Mouse (Mus musculus) forebrain, postnatal 0 days (tissue): ENCODE measurements around the gene Utp11. TPM values are rescaled to one million over a fixed set of nuclear protein-coding genes. Genes with fewer than 3 reads are reported as not detected.

Experiments used
- ATAC-seq: fragments of 200-750 bp; cut with Nextera tagmentation; 2 replicates; pipeline ENCODE4 v1.8.0; 2017; ENCODE audit warnings: mild to moderate bottlenecking, moderate library complexity
- DNase-seq: peaks from one replicate; pipeline ENCODE4 v3.0.0-alpha.2; 2015
- H3K27ac ChIP-seq: fragments of 300-500 bp; sonication (generic); 2 replicates; pipeline ENCODE4 v1.5.1; 2014; ENCODE audit warnings: low read depth, mild to moderate bottlenecking, antibody characterized with exemption, low read length, moderate library complexity, mixed read lengths
- H3K27me3 ChIP-seq: fragments of 300-500 bp; sonication (generic); 2 replicates; pipeline ENCODE4 v1.6.1; 2014; ENCODE audit warnings: mild to moderate bottlenecking, low read length, mixed read lengths; ENCODE audit not compliant: insufficient read depth
- H3K36me3 ChIP-seq: fragments of 300-500 bp; sonication (generic); 2 replicates; pipeline ENCODE4 v1.6.1; 2014; ENCODE audit warnings: mild to moderate bottlenecking, moderate library complexity; ENCODE audit not compliant: insufficient read depth
- H3K4me1 ChIP-seq: fragments of 300-500 bp; sonication (generic); 2 replicates; pipeline ENCODE4 v1.6.1; 2014; ENCODE audit warnings: antibody characterized with exemption; ENCODE audit not compliant: insufficient read depth
- H3K4me2 ChIP-seq: fragments of 300-500 bp; sonication (generic); 2 replicates; pipeline ENCODE4 v1.6.1; 2014; ENCODE audit warnings: low read depth, mild to moderate bottlenecking, moderate library complexity
- H3K4me3 ChIP-seq: fragments of 300-500 bp; sonication (generic); 2 replicates; pipeline ENCODE4 v1.5.1; 2014; ENCODE audit warnings: low read depth, low read length, mixed read lengths
- H3K9ac ChIP-seq: fragments of 300-500 bp; sonication (generic); 2 replicates; pipeline ENCODE4 v1.6.1; 2014; ENCODE audit warnings: mild to moderate bottlenecking
- H3K9me3 ChIP-seq: fragments of 300-500 bp; sonication (generic); 2 replicates; pipeline ENCODE4 v1.6.1; 2016; ENCODE audit warnings: low read length
- CTCF ChIP-seq: sonication (generic); IDR thresholded peaks from 2 replicates; pipeline ENCODE4 v1.5.1; 2016; ENCODE audit warnings: antibody characterized with exemption, control low read depth, low read depth
- WGBS: fragments of 180-500 bp; shearing (Covaris S2); extraction: QIAGEN DNeasy Blood & Tissue Kit; methylation state at CpG from one replicate; pipeline ENCODE4 v1.1.7; 2014; 5-methylcytosine and 5-hydroxymethylcytosine counted together
- polyA plus RNA-seq: library from polyadenylated mRNA; unstranded; fragments of >200 nt; fragmentation: Nextera tagmentation; extraction: Ambion mirVana; gene quantifications from 2 replicates; pipeline ENCODE4 v1.2.1, GENCODE M21; 2015
- total RNA-seq: library from RNA; depleted of rRNA; stranded (reverse); fragments of >200 nt; gene quantifications from 2 replicates; pipeline ENCODE4 v1.2.3, GENCODE M21; 2014

The Utp11 gene
- total and polyA plus RNA-seq, 2 experiments from 2014 or later = 14.2 to 33.0 TPM

GRCm38 (mm10) chr4:124660603-124661002, 32.8 kb downstream of the Utp11 start:
- H3K27me3 ChIP-seq = peaks cover 11% of the 10 kb centered on the region
- no peak for TF ChIP-seq CTCF
- no peaks in the 10 kb centered on the region for H3K9me3 ChIP-seq
- no peak overlapping the region for H3K9ac ChIP-seq
- H3K4me3 ChIP-seq = peak overlapping the region; percentile 48
- H3K4me1 ChIP-seq = peaks cover 7% of the 10 kb centered on the region
- WGBS = 60% methylated on average over 3 of the region's 3 CpGs
- DNase-seq = no peak
- ATAC-seq = no peak
- H3K4me2 ChIP-seq = peak overlapping the region; percentile 81
- H3K36me3 ChIP-seq = no peaks in the 10 kb centered on the region
- H3K27ac ChIP-seq = no peak overlapping the region

GRCm38 (mm10) chr4:124659251-124660217, 33.9 kb downstream of the Utp11 start:
- H3K9me3 ChIP-seq = no peaks in the 10 kb centered on the region
- H3K4me3 ChIP-seq = peak overlapping the region; percentile 48
- H3K27ac ChIP-seq = no peak overlapping the region
- H3K4me1 ChIP-seq = peaks cover 3% of the 10 kb centered on the region; the same call in 1 of the 2 replicates
- peak overlapping the region; percentile 59 for H3K9ac ChIP-seq
- peak overlapping the region; percentile 81 for H3K4me2 ChIP-seq
- WGBS = 4% methylated on average over 66 of the region's 68 CpGs
- H3K27me3 ChIP-seq = peaks cover 20% of the 10 kb centered on the region
- TF ChIP-seq CTCF = no peak
- no peaks in the 10 kb centered on the region for H3K36me3 ChIP-seq
- ATAC-seq = no peak
- peak; percentile 31 for DNase-seq

GRCm38 (mm10) chr4:124658412-124658851, 35.0 kb downstream of the Utp11 start:
- no peaks in the 10 kb centered on the region for H3K36me3 ChIP-seq
- H3K4me2 ChIP-seq = peak overlapping the region; percentile 81
- H3K27ac ChIP-seq = no peak overlapping the region
- peak overlapping the region; percentile 48 for H3K4me3 ChIP-seq
- peak; percentile 57 for DNase-seq
- H3K4me1 ChIP-seq = peaks cover 3% of the 10 kb centered on the region; the same call in 1 of the 2 replicates
- 2% methylated on average over 39 of the region's 39 CpGs for WGBS
- TF ChIP-seq CTCF = no peak
- peak overlapping the region; percentile 59 for H3K9ac ChIP-seq
- no peaks in the 10 kb centered on the region for H3K9me3 ChIP-seq
- H3K27me3 ChIP-seq = peaks cover 23% of the 10 kb centered on the region
- no peak for ATAC-seq

- H3K4me3 ChIP-seq = peak overlapping the region; percentile 48
- peak overlapping the region; percentile 81 for H3K4me2 ChIP-seq
- 4% methylated on average over 52 of the region's 61 CpGs for WGBS
- H3K4me1 ChIP-seq = peaks cover 3% of the 10 kb centered on the region; the same call in 1 of the 2 replicates
- no peaks in the 10 kb centered on the region for H3K9me3 ChIP-seq
- DNase-seq (no peak), ATAC-seq (peak; percentile 2; the same call in 1 of the 2 replicates)
- peak overlapping the region; percentile 59 for H3K9ac ChIP-seq
- H3K36me3 ChIP-seq = no peaks in the 10 kb centered on the region
- TF ChIP-seq CTCF = no peak
- peaks cover 23% of the 10 kb centered on the region for H3K27me3 ChIP-seq
- H3K27ac ChIP-seq = peak overlapping the region; percentile 78
Measured at GRCm38 (mm10) chr4:124657781-124658180, 35.6 kb downstream of the Utp11 start.

- peak; percentile 33 for TF ChIP-seq CTCF
- peak overlapping the region; percentile 78 for H3K27ac ChIP-seq
- no peaks in the 10 kb centered on the region for H3K36me3 ChIP-seq
- H3K4me2 ChIP-seq = peak overlapping the region; percentile 81
- peaks cover 3% of the 10 kb centered on the region; the same call in 1 of the 2 replicates for H3K4me1 ChIP-seq
- H3K9me3 ChIP-seq = no peaks in the 10 kb centered on the region
- ATAC-seq (peak; percentile 94), DNase-seq (peak; percentile 94)
- peaks cover 23% of the 10 kb centered on the region for H3K27me3 ChIP-seq
- peak overlapping the region; percentile 59 for H3K9ac ChIP-seq
- 2% methylated on average over 78 of the region's 92 CpGs for WGBS
- peak overlapping the region; percentile 48 for H3K4me3 ChIP-seq
Measured at GRCm38 (mm10) chr4:124656854-124657650, 36.3 kb downstream of the Utp11 start.

GRCm38 (mm10) chr4:124656518-124656853, 36.9 kb downstream of the Utp11 start, which contains the start of gene Pou3f1:
TSS of gene Pou3f1 (plus strand) at chr4:124656807.
- DNase-seq (no peak), ATAC-seq (no peak; the same call in 1 of the 2 replicates)
- Histone ChIP-seq H3K27me3 (peaks cover 23% of the 10 kb centered on the region), H3K36me3 (no peaks in the 10 kb centered on the region), H3K9ac (peak within 1 kb of the TSS; percentile 59), H3K4me2 (peak within 1 kb of the TSS; percentile 81), H3K9me3 (no peaks in the 10 kb centered on the region), H3K27ac (peak within 1 kb of the TSS; percentile 78), H3K4me1 (peaks cover 3% of the 10 kb centered on the region; the same call in 1 of the 2 replicates), H3K4me3 (peak within 1 kb of the TSS; percentile 48)
- no peak for TF ChIP-seq CTCF
- WGBS = 0% methylated on average over 15 of the region's 15 CpGs
